Mouse (Mus musculus): ENCODE data around the gene Ndufa3. TPM values are rescaled to one million over a fixed set of nuclear protein-coding genes. Genes with fewer than 3 reads are reported as not detected.

The Ndufa3 gene
- total and polyA plus RNA-seq, 3 experiments = 180 to 246 TPM; not detected in 1

GRCm38 (mm10) chr7:3590550-3590949, 26.6 kb upstream of the Ndufa3 start:
- no peaks in the 10 kb centered on the region for H3K27me3 ChIP-seq (ENCODE audit: control insufficient read depth in 1 of 2, insufficient read depth in 2 of 2, low read length in 2 of 2)
- H3K9ac ChIP-seq (ENCODE audit: control insufficient read depth, low read depth, low read length, poor library complexity, severe bottlenecking) = no peak overlapping the region
- peaks cover under 1 to 5% of the 10 kb centered on the region in 2 experiments; a peak in 3 of 4 replicates for H3K4me1 ChIP-seq (ENCODE audit: control insufficient read depth in 1 of 2, insufficient read depth in 2 of 2, low read length in 2 of 2)
- H3K36me3 ChIP-seq (ENCODE audit: control insufficient read depth in 1 of 2, insufficient read depth in 2 of 2, low read length in 2 of 2) = peaks cover 0 to 2% of the 10 kb centered on the region in 2 experiments; a peak in 2 of 4 replicates
- no peaks in the 10 kb centered on the region for H3K9me3 ChIP-seq (replicated peaks; ENCODE audit: insufficient read depth, low read length)
- H3K4me3 ChIP-seq (ENCODE audit: control insufficient read depth in 1 of 2, insufficient read depth in 1 of 2, low read depth in 2 of 2, low read length in 2 of 2) = no peak overlapping the region
- no peaks in the 10 kb centered on the region for H3K79me2 ChIP-seq (ENCODE audit: control insufficient read depth, insufficient read depth, low read length, poor library complexity)
- no peak overlapping the region for H3K27ac ChIP-seq (ENCODE audit: control insufficient read depth, low read depth, low read length)
- DNase-seq (ENCODE audit: low read depth, low spot score) = no peak
- TF ChIP-seq TAL1 (IDR thresholded peaks at IDR 0.05; ENCODE audit: low read length) (no peak), ZMIZ1 (IDR thresholded peaks at IDR 0.05; ENCODE audit: low read depth, low read length) (no peak), MAFK (IDR thresholded peaks at IDR 0.05; ENCODE audit: borderline replicate concordance, low read depth, low read length) (no peak), MAX (IDR thresholded peaks at IDR 0.05; ENCODE audit: low read length) (no peak), SIN3A (IDR thresholded peaks at IDR 0.05; ENCODE audit: low read length) (no peak), ELF1 (IDR thresholded peaks at IDR 0.05; ENCODE audit: low read depth, low read length) (no peak), POLR2AphosphoS5 (IDR thresholded peaks at IDR 0.05; ENCODE audit: borderline replicate concordance, low read depth, low read length) (no peak), SMC3 (IDR thresholded peaks at IDR 0.05; ENCODE audit: low read depth, low read length) (no peak), NELFE (IDR thresholded peaks at IDR 0.05; ENCODE audit: low read depth, low read length) (no peak), GABPA (IDR thresholded peaks at IDR 0.05; ENCODE audit: low read depth, low read length) (no peak), TBP (IDR thresholded peaks at IDR 0.05; ENCODE audit: low read depth, low read length) (no peak), RCOR1 (IDR thresholded peaks at IDR 0.05; ENCODE audit: low read depth, low read length) (no peak), MYB (IDR thresholded peaks at IDR 0.05; ENCODE audit: low read depth, low read length) (no peak), BHLHE40 (IDR thresholded peaks at IDR 0.05; ENCODE audit: borderline replicate concordance, low read depth, low read length) (no peak), HCFC1 (IDR thresholded peaks at IDR 0.05; ENCODE audit: low read depth, low read length) (no peak), MXI1 (IDR thresholded peaks at IDR 0.05; ENCODE audit: low read depth, low read length) (no peak), POLR2AphosphoS2 (IDR thresholded peaks at IDR 0.05; ENCODE audit: low read length) (no peak), JUND (IDR thresholded peaks at IDR 0.05; ENCODE audit: low read depth, low read length) (no peak), NRF1 (IDR thresholded peaks at IDR 0.05; ENCODE audit: insufficient read depth, low read depth, low read length, poor library complexity, severe bottlenecking) (no peak), CHD2 (IDR thresholded peaks at IDR 0.05; ENCODE audit: low read length) (no peak)

GRCm38 (mm10) chr7:3591534-3591933, 25.6 kb upstream of the Ndufa3 start:
- no peaks in the 10 kb centered on the region for H3K9me3 ChIP-seq (replicated peaks; ENCODE audit: insufficient read depth, low read length)
- no peaks in the 10 kb centered on the region for H3K79me2 ChIP-seq (ENCODE audit: control insufficient read depth, insufficient read depth, low read length, poor library complexity)
- H3K27me3 ChIP-seq (ENCODE audit: control insufficient read depth in 1 of 2, insufficient read depth in 2 of 2, low read length in 2 of 2) = no peaks in the 10 kb centered on the region
- H3K9ac ChIP-seq (ENCODE audit: control insufficient read depth, low read depth, low read length, poor library complexity, severe bottlenecking) = no peak overlapping the region
- H3K36me3 ChIP-seq (ENCODE audit: control insufficient read depth in 1 of 2, insufficient read depth in 2 of 2, low read length in 2 of 2) = peaks cover 0 to 2% of the 10 kb centered on the region in 2 experiments; a peak in 1 of 4 replicates
- H3K4me1 ChIP-seq (ENCODE audit: control insufficient read depth in 1 of 2, insufficient read depth in 2 of 2, low read length in 2 of 2) = peaks cover 0 to 5% of the 10 kb centered on the region in 2 experiments; a peak in 3 of 4 replicates
- no peak overlapping the region for H3K4me3 ChIP-seq (ENCODE audit: control insufficient read depth in 1 of 2, insufficient read depth in 1 of 2, low read depth in 2 of 2, low read length in 2 of 2)
- H3K27ac ChIP-seq (ENCODE audit: control insufficient read depth, low read depth, low read length) = no peak overlapping the region
- peak; percentile 14 to 43 (median 34); a peak in 5 of 6 replicates for TF ChIP-seq CTCF (IDR thresholded peaks at IDR 0.05 in 2 of 3, conservative IDR thresholded peaks at IDR 0.05 in 1 of 3; ENCODE audit: control insufficient read depth in 1 of 3, insufficient read depth in 1 of 3, low read depth in 2 of 3, low read length in 3 of 3, poor library complexity in 1 of 3, severe bottlenecking in 1 of 3)
- no peak for TF ChIP-seq MAX (IDR thresholded peaks at IDR 0.05; ENCODE audit: low read length)
- DNase-seq (ENCODE audit: low read depth, low spot score) = peak; percentile 52
